Mouse (Mus musculus): ENCODE data around the gene Ccl28.

DNA sequence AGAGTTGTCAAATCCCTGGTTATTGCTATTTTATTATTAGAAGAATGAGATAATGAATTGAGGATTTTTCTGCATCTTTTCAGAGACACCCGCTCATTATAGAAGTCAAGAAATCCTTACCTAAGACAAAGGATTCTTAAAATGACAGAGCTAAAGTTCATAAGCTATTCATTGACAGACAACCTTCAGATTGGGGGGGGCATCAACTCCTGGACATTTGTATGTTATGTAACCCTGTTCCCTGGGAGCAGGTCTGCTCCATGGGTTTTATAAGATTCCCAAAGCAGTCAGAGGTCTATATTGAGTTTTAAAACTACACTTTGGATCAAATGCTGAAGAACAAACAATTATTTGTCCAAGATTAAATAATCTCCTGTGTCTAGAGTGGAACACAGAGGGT lies 22.9 kb downstream of the Ccl28 start:
- TF ChIP-seq EP300 (IDR thresholded peaks at IDR 0.05; ENCODE audit: low read depth) (no peak), CTCF (IDR thresholded peaks at IDR 0.05; ENCODE audit: low read depth) (no peak)

Data from heart, postnatal 0 days (tissue).